Mouse (Mus musculus) limb, embryonic 11.5 days (tissue): ENCODE results near the gene Timm23. TPM values are rescaled to one million over a fixed set of nuclear protein-coding genes. Genes with fewer than 3 reads are reported as not detected.

Experiments used
- ATAC-seq: fragments of 200-750 bp; cut with Nextera tagmentation; 2 replicates; pipeline ENCODE4 v1.8.0; 2017; ENCODE audit warnings: low read depth; ENCODE audit not compliant: insufficient number of reproducible peaks, low FRiP score, low TSS enrichment
- DNase-seq: peaks from one replicate; pipeline ENCODE4 v3.0.0-alpha.2; 2015; ENCODE audit warnings: low spot score
- H3K27ac ChIP-seq: fragments of 300-500 bp; sonication (generic); replicated peaks from 2 replicates; pipeline ENCODE4 v1.5.1; 2014; ENCODE audit warnings: low read depth, mild to moderate bottlenecking, low read length
- H3K27me3 ChIP-seq: fragments of 300-500 bp; sonication (generic); 2 replicates; pipeline ENCODE4 v1.6.1; 2014; ENCODE audit warnings: mild to moderate bottlenecking, low read length, mixed read lengths; ENCODE audit not compliant: control insufficient read depth, insufficient read depth
- H3K36me3 ChIP-seq: fragments of 300-500 bp; sonication (generic); 2 replicates; pipeline ENCODE4 v1.6.1; 2014; ENCODE audit warnings: mild to moderate bottlenecking, low read length, moderate library complexity, mixed read lengths; ENCODE audit not compliant: control insufficient read depth, insufficient read depth
- H3K4me1 ChIP-seq: fragments of 300-500 bp; sonication (generic); 2 replicates; pipeline ENCODE4 v1.6.1; 2014; ENCODE audit warnings: low read length, mixed read lengths; ENCODE audit not compliant: control insufficient read depth, insufficient read depth
- H3K4me2 ChIP-seq: fragments of 300-500 bp; sonication (generic); 2 replicates; pipeline ENCODE4 v1.6.1; 2014; ENCODE audit warnings: low read depth, mild to moderate bottlenecking, moderate library complexity; ENCODE audit not compliant: severe bottlenecking
- H3K4me3 ChIP-seq: fragments of 300-500 bp; sonication (generic); 2 replicates; pipeline ENCODE4 v1.5.1; 2014; ENCODE audit warnings: low read depth, low read length
- H3K9ac ChIP-seq: fragments of 300-500 bp; sonication (generic); 2 replicates; pipeline ENCODE4 v1.6.1; 2014; ENCODE audit warnings: mild to moderate bottlenecking, low read length
- H3K9me3 ChIP-seq: fragments of 300-500 bp; sonication (generic); 2 replicates; pipeline ENCODE4 v1.6.1; 2016; ENCODE audit warnings: low read length; ENCODE audit not compliant: control insufficient read depth
- WGBS: fragments of 180-500 bp; shearing (Covaris S2); extraction: QIAGEN DNeasy Blood & Tissue Kit; methylation state at CpG from one replicate; pipeline ENCODE4 v1.1.7; 2014; 5-methylcytosine and 5-hydroxymethylcytosine counted together
- polyA plus RNA-seq: library from polyadenylated mRNA; unstranded; fragments of >200 nt; fragmentation: Nextera tagmentation; extraction: Ambion mirVana; gene quantifications from 2 replicates; pipeline ENCODE4 v1.2.1, GENCODE M21; 2014

The Timm23 gene
- polyA plus RNA-seq, 1 experiment from 2014 or later, result 333 TPM

DNA sequence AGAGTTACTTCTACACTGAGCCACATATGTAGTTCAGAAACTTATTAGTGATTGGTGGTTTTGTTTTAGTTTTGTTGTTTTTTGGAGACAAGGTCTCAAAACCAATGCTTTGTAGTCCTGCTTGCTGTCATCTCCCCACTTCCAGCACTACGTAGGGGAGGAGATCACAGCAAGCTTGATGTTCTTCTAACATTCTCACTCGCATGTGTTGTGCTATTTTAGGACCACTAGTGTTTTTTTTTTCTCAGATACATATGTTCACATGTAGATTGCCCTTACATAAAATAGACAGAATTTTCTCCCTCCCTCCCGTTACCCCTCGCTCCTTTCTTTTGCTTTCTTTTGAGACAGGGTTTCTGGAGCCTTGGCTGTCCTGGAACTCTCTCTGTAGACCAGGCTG lies 31.6 kb downstream of the Timm23 start:
- Histone ChIP-seq H3K27ac (no peak overlapping the region), H3K4me3 (no peak overlapping the region), H3K4me2 (no peak overlapping the region), H3K4me1 (no peaks in the 10 kb centered on the region), H3K9ac (no peak overlapping the region), H3K27me3 (no peaks in the 10 kb centered on the region), H3K9me3 (no peaks in the 10 kb centered on the region), H3K36me3 (peaks cover 4% of the 10 kb centered on the region; the same call in 1 of the 2 replicates)
- no peak for ATAC-seq
- DNase-seq, result no peak
- WGBS, result 94% methylated on average over 4 of the region's 4 CpGs

DNA sequence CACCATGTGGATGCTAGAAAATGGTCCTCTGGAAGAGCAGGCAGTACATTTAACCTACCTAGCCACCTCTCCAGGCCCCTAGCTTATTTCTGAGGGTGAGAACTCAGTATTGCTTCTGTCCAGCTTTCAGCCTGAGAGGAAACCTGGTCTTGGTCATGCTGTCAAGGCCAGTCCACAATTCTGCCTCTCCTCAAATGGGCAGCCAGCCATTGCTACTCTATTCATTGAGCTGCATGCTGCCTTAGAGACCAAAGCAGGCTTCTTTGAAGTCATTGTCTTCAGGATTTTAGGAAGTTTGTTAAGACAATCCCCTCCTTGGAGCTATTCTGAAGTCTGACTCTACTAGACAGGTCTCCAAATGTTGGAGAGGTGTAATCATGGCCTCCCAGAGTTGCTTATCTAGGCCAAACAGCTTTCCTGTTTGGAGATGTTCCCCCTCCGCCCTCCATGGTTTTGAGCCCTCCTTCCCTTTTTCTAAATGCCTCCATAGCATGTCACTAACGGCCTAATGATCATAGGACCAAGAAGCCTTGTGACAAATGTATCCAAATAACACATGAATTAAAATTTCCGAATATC lies 33.0 kb downstream of the Timm23 start:
- Histone ChIP-seq H3K4me1 (no peaks in the 10 kb centered on the region), H3K36me3 (peaks cover 4% of the 10 kb centered on the region; the same call in 1 of the 2 replicates), H3K9ac (no peak overlapping the region), H3K27ac (no peak overlapping the region), H3K4me3 (no peak overlapping the region), H3K4me2 (no peak overlapping the region), H3K27me3 (no peaks in the 10 kb centered on the region), H3K9me3 (no peaks in the 10 kb centered on the region)
- 82% methylated on average over 3 of the region's 3 CpGs for WGBS
- ATAC-seq (no peak), DNase-seq (no peak)

DNA sequence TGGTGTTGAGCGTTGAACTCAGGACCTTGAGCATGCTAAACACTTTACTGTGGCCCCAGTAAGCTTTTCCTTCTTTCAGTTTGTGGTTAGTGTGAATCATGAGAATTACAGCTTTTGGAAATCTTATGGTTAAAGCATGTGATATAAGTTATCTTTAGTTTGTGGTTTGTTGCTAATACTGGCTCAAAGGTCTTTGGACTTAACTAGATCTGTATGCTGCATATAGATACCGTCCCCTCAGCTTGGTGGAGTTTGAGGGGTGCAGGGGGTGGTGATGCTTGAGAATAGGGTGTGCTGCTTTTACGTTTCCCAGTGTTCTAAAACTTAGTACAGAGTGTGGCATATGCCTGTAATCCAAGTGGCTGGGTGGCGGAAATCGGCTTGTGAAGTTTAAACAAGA lies 34.4 kb downstream of the Timm23 start:
- no peak overlapping the region for H3K4me3 ChIP-seq
- H3K36me3 ChIP-seq, result no peaks in the 10 kb centered on the region
- WGBS, result 93% methylated on average over 5 of the region's 5 CpGs
- ATAC-seq (no peak), DNase-seq (no peak)
- no peak overlapping the region for H3K27ac ChIP-seq
- no peaks in the 10 kb centered on the region for H3K27me3 ChIP-seq
- no peaks in the 10 kb centered on the region for H3K9me3 ChIP-seq
- H3K4me2 ChIP-seq, result no peak overlapping the region
- H3K9ac ChIP-seq, result no peak overlapping the region
- H3K4me1 ChIP-seq, result no peaks in the 10 kb centered on the region

DNA sequence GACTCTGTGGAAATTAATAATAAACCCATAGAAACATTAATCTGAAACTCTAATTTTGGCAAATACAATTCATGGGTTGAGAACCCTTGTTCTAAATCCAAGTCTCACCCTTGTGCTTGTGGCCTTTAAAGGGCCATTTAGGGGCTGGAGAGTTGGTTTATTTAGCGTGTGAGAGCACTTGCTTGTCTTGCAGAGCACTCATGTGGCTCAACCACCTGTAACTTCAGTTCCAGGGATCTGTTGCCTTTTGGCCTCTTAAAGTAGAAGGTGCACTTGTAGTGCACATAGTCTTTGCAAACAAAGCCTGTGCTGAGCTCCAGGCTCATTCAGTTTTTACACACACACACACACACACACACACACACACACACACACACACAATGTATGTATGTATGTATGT lies 34.9 kb downstream of the Timm23 start:
- DNase-seq (no peak), ATAC-seq (no peak)
- Histone ChIP-seq H3K27me3 (no peaks in the 10 kb centered on the region), H3K9ac (no peak overlapping the region), H3K27ac (no peak overlapping the region), H3K4me1 (no peaks in the 10 kb centered on the region), H3K36me3 (no peaks in the 10 kb centered on the region), H3K4me3 (no peak overlapping the region), H3K4me2 (no peak overlapping the region), H3K9me3 (no peaks in the 10 kb centered on the region)
- WGBS, result 89% methylated on average over 1 of the region's 1 CpGs

DNA sequence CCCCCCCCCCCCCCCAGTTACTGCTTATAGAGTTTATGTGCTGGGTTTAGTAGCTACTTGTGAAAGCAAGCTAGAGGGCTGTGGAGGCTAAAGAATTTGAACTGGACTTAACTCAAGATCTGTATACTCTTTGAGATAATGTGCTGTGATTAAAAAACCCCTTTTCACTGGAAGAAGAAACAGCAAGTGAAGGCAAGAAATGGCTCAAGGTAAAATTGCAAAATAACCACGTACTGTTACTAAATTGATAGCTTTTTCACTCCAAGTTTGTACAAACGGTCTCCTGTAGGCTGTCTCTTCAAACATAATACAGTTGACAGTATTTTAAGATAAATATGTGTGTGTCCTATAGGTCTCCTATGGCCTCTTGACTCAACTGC lies 35.6 kb downstream of the Timm23 start:
- Histone ChIP-seq H3K27me3 (no peaks in the 10 kb centered on the region), H3K4me2 (peak overlapping the region; percentile 86)

DNA sequence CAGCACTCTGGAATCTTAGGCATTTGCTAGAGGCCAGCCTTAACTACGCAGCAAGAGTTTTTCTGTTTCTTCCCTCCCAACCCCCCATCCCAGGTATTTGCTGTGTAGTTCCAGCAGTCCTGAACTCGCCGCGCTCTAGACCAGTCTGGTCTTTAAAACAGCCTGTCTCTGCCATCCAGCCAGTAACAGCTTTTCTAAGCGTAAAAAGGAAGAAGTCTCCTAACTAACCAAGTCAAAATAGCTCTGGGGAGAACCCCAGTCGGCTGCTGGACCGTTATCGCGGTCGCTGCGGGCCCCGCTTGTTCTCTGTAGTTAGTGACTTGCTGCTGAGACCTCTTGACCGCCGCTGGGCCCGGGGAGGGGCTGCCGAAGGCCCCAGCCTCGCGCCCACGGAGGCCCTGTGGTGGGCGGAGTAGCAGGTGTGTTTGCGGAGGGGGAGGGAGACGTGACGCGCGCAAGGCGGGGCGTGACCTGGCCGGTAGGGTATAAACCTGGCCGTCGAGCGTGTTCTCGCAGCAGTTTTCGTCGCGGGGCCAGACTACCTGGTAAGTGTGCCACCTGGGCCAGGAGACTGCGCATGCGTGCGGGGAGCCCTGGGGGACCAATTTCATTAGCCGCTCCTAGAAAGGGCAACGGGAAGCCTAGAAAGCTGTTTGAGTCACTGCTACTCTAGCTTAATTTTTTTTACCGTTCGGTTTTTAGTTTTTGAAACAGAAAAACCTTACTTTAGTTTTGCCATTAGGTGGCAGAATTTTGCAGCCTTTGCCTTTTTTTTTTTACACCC lies 36.2 kb downstream of the Timm23 start:
- 1% methylated on average over 42 of the region's 42 CpGs for WGBS
- DNase-seq, result peak; percentile 89
- peak; percentile 68 for ATAC-seq

More for the DNA sequence above, 35.6 kb downstream of the Timm23 start:
- Histone ChIP-seq H3K9ac (no peak overlapping the region), H3K4me3 (peak overlapping the region; percentile 42), H3K36me3 (no peaks in the 10 kb centered on the region), H3K27ac (no peak overlapping the region), H3K4me1 (no peaks in the 10 kb centered on the region; the same call in 1 of the 2 replicates), H3K9me3 (no peaks in the 10 kb centered on the region)
- DNase-seq (no peak), ATAC-seq (no peak)
- WGBS, result 76% methylated on average over 2 of the region's 2 CpGs

DNA sequence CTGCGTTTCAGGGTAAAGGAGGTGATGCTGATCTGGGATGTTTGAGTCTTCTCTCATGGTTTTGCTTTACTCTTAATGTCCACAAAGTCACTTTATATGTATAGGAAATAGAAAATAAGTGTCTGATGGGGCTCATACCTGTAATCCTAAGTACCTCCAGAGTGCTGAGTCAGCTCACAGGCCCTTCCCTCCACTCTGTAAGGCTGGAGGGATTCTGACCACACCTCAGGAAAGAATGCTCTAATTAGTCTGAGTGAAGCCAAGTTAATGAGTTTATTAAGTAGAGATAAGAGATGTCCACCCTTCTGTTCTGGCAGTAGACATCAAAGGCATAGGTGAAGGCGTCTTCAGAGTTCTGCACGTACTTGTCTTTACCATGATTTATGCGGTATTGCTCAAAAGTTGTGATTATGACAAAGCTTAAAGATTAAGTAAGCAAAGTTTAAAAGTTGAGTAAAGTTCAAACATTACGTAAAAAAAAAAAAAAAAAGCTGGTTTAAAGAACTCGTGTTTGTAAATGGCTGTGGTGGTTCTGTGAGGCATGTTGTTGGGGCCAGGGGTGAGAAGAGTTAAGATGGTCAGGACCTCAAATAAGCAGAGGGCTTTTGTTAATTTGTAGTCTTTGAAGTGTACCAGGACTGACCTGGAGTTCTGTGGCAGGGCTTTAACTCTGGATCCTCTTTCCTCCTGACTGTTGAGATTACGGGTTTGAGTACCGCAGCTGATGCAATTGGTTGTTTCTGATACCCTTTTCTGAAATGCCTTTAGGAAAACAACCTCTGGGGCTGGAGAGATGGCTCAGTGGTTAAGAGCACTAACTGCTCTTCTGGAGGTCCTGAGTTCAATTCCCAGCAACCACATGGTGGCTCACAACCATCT lies 37.3 kb downstream of the Timm23 start:
- Histone ChIP-seq H3K27me3 (no peaks in the 10 kb centered on the region), H3K9ac (no peak overlapping the region), H3K9me3 (no peaks in the 10 kb centered on the region), H3K36me3 (no peaks in the 10 kb centered on the region), H3K4me1 (peaks cover 6% of the 10 kb centered on the region), H3K27ac (no peak overlapping the region), H3K4me3 (no peak overlapping the region), H3K4me2 (no peak overlapping the region)
- ATAC-seq (no peak), DNase-seq (no peak)
- 51% methylated on average over 8 of the region's 8 CpGs for WGBS

More for the DNA sequence above, 36.2 kb downstream of the Timm23 start:
- Histone ChIP-seq H3K27me3 (no peaks in the 10 kb centered on the region), H3K4me1 (peaks cover 4% of the 10 kb centered on the region), H3K4me3 (peak overlapping the region; percentile 42), H3K9ac (peak overlapping the region; percentile 24), H3K9me3 (no peaks in the 10 kb centered on the region), H3K27ac (peak overlapping the region; percentile 23), H3K4me2 (peak overlapping the region; percentile 86), H3K36me3 (no peaks in the 10 kb centered on the region)

DNA sequence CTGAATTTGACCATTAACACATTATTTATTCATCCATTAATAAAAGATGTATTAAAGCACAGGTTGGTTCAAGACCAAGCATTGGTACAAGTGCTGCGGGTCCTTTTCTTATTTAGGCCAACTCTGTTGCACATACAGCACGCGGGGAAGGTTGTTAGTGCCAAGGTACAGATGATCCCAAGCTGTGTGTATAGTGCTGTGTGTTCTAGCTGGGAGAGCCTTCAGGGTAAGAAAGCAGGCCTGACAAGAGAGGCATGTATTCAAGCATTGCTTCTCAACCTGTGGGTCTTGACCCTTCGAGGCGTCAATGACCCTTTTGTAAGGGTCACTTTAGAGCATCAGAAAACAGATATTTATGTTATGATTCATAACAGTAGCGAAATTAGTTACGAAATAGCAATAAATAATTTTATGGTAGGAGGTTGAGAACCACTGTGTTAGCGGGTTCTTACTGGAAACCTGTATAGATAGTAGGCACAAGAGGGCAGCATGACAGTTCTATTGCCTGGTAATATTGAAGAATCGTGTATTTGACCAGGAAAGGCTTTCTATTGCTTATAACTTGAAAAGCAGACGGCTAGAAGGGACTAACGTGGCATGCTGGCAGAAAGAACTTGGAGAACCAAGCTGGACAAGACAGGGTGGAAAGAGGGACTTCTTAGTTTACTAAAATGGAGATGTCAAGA lies 38.4 kb downstream of the Timm23 start:
- H3K9ac ChIP-seq, result no peak overlapping the region
- no peak overlapping the region for H3K4me2 ChIP-seq
- DNase-seq (no peak), ATAC-seq (no peak)
- H3K9me3 ChIP-seq, result no peaks in the 10 kb centered on the region
- WGBS, result 89% methylated on average over 11 of the region's 11 CpGs
- no peaks in the 10 kb centered on the region for H3K27me3 ChIP-seq
- H3K27ac ChIP-seq, result no peak overlapping the region
- peaks cover 6% of the 10 kb centered on the region for H3K4me1 ChIP-seq
- no peaks in the 10 kb centered on the region for H3K36me3 ChIP-seq
- no peak overlapping the region for H3K4me3 ChIP-seq
